Mouse (Mus musculus) small intestine, adult 2 months (tissue): Measurements from ENCODE around the gene Fn3krp. TPM values are rescaled to one million over a fixed set of nuclear protein-coding genes. Genes with fewer than 3 reads are reported as not detected.
A peak's percentile ranks its signal among the peaks of the same experiment; 100 is the strongest.

Experiments used
- H3K27ac ChIP-seq: fragments of 200-500 bp; 2 replicates; pipeline ENCODE4 v1.5.1; 2012; ENCODE audit warnings: low read depth, low read length, control low read depth, inconsistent platforms; ENCODE audit not compliant: insufficient read depth
- H3K27me3 ChIP-seq: fragments of 200-500 bp; 2 replicates; pipeline ENCODE4 v1.6.1; 2012; ENCODE audit warnings: mild to moderate bottlenecking, moderate library complexity, low read length, inconsistent platforms; ENCODE audit not compliant: control insufficient read depth, insufficient read depth
- H3K36me3 ChIP-seq: fragments of 200-500 bp; 2 replicates; pipeline ENCODE4 v1.6.1; 2012; ENCODE audit warnings: mild to moderate bottlenecking, low read length, control low read depth, inconsistent platforms; ENCODE audit not compliant: control insufficient read depth, insufficient read depth
- H3K4me1 ChIP-seq: fragments of 200-500 bp; 2 replicates; pipeline ENCODE4 v1.6.1; 2012; ENCODE audit warnings: low read length, inconsistent platforms, mixed read lengths; ENCODE audit not compliant: control insufficient read depth, insufficient read depth, insufficient read length
- H3K4me3 ChIP-seq: fragments of 200-500 bp; 2 replicates; pipeline ENCODE4 v1.5.1; 2012; ENCODE audit warnings: low read depth, mild to moderate bottlenecking, control low read depth, inconsistent platforms, low read length, moderate library complexity
- CTCF ChIP-seq: fragments of 200-500 bp; IDR thresholded peaks from 2 replicates; pipeline ENCODE4 v1.5.1; 2012; ENCODE audit warnings: low read depth, mild to moderate bottlenecking, control low read depth, inconsistent platforms, low read length, moderate library complexity, mixed read lengths; ENCODE audit not compliant: insufficient replicate concordance, insufficient read length; ENCODE audit errors: extremely low read depth
- POLR2A ChIP-seq: fragments of 200-500 bp; IDR thresholded peaks from 2 replicates; pipeline ENCODE4 v1.6.1; 2012; ENCODE audit warnings: low read depth, mild to moderate bottlenecking, control low read depth, inconsistent platforms, low read length, moderate library complexity
- WGBS: fragments of 180-500 bp; shearing (Covaris S2); methylation state at CpG from one replicate; pipeline ENCODE4 v1.1.7; 2018; 5-methylcytosine and 5-hydroxymethylcytosine counted together
- polyA plus RNA-seq: library from polyadenylated mRNA; depleted of rRNA; stranded (reverse); fragments of >200 nt; gene quantifications from 2 replicates; pipeline ENCODE4 v1.2.3, GENCODE M21; 2012; rRNA removed

Fn3krp gene
- polyA plus RNA-seq, 1 experiment, result 1.9 TPM

DNA sequence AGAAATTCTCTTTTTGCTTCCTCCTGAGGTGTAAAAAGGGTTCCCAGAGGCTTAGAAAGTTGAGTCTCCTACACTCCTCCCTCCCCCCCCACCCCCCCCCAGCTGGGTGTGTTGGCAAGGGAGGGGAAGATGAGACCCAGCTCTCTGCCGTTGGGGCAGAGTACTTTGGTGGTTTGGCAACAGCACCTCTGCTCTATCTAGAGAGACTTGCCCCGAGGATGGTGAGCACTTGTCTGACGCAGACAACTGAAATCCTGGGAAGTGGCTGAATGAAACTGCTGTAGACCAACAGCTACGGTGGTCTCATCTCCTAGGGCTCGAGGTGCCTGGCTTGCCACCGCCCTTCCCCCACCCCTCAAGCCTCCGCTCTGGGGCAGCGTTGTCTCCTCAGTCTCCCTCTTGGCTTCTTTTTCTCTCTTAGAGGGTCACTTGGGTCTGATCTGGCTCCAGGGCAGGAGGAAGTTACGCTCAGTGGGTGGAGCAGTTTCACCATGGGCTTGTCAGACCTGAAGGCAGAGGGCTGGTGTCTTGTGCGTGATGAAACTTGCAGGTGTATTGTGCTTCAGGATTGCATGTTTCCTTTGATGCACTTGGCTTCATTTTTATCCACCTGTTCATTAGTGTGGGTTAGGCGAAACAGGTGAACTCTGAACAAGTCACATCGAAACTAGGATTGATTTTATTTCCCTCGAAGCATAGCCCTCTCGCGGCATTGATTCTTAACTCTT is 58.4 kb downstream of the Fn3krp start:
- 0 out of 2 replicates have a peak overlapping the region, but pooled peaks have one; percentile 6 for H3K27ac ChIP-seq
- peaks cover 2% of the 10 kb centered on the region for H3K4me1 ChIP-seq
- H3K36me3 ChIP-seq, result peaks cover 14% of the 10 kb centered on the region; the same call in 1 of the 2 replicates
- TF ChIP-seq CTCF (no peak), POLR2A (no peak)
- H3K27me3 ChIP-seq, result no peaks in the 10 kb centered on the region
- H3K4me3 ChIP-seq, result no peak overlapping the region
- 87% methylated on average over 15 of the region's 15 CpGs for WGBS

Other genes with a start within 250 kb of the Fn3krp start
- 12.5 and 27.9 TPM in 2 replicates for gene Hexdc, start 217.0 kb upstream of the Fn3krp start, polyA plus RNA-seq
- gene Ogfod3, start 216.7 kb upstream of the Fn3krp start, polyA plus RNA-seq, result 8.6 and 13.1 TPM in 2 replicates
- gene Cybc1, start 192.1 kb upstream of the Fn3krp start, polyA plus RNA-seq, result 16.4 and 20.8 TPM in 2 replicates
- 15.3 and 23.9 TPM in 2 replicates for gene Narf, start 184.1 kb upstream of the Fn3krp start, polyA plus RNA-seq
- 22.4 and 23.6 TPM in 2 replicates for gene Foxk2, start 161.4 kb upstream of the Fn3krp start, polyA plus RNA-seq
- gene Wdr45b, start 67.0 kb upstream of the Fn3krp start, polyA plus RNA-seq, result 17.6 and 26.4 TPM in 2 replicates
- gene Rab40b, start 33.1 kb upstream of the Fn3krp start, polyA plus RNA-seq, result 0.51 and 1.1 TPM in 2 replicates
- gene Fn3k, start 13.5 kb downstream of the Fn3krp start, polyA plus RNA-seq, result 0.95 and 1.0 TPM in 2 replicates
- 23.2 and 45.7 TPM in 2 replicates for gene Tbcd, start 30.5 kb downstream of the Fn3krp start, polyA plus RNA-seq
- 0.67 TPM in 1 of 2 replicates, not detected in the other for gene Zfp750, start 97.9 kb downstream of the Fn3krp start, polyA plus RNA-seq